Mouse (Mus musculus) embryonic facial prominence, embryonic 14.5 days (tissue): ENCODE measurements at regions not wholly inside any gene's neighbourhood (a gene's known extent, or its start where the extent isn't known, plus 50 kb on each side); places are given as distances from the start of the nearest gene placed in this dataset.

ENCODE experiments used
- ATAC-seq: fragments of 200-750 bp; cut with Nextera tagmentation; 2 replicates; pipeline ENCODE4 v1.8.0; 2017; ENCODE audit warnings: low read depth, moderate number of reproducible peaks, moderate TSS enrichment
- DNase-seq: peaks from one replicate; pipeline ENCODE4 v3.0.0-alpha.2; 2015; ENCODE audit warnings: low spot score
- H3K27ac ChIP-seq: fragments of 300-500 bp; sonication (generic); replicated peaks from 2 replicates; pipeline ENCODE4 v1.5.1; 2014; ENCODE audit warnings: low read depth, mild to moderate bottlenecking, low read length, moderate library complexity
- H3K27me3 ChIP-seq: fragments of 300-500 bp; sonication (generic); replicated peaks from 2 replicates; pipeline ENCODE4 v1.6.1; 2014; ENCODE audit warnings: low read length; ENCODE audit not compliant: control insufficient read depth, insufficient read depth
- H3K36me3 ChIP-seq: fragments of 300-500 bp; sonication (generic); 2 replicates; pipeline ENCODE4 v1.6.1; 2014; ENCODE audit warnings: low read length, mixed read lengths; ENCODE audit not compliant: control insufficient read depth, insufficient read depth
- H3K4me1 ChIP-seq: fragments of 300-500 bp; sonication (generic); 2 replicates; pipeline ENCODE4 v1.6.1; 2014; ENCODE audit warnings: antibody characterized with exemption, low read length; ENCODE audit not compliant: control insufficient read depth, insufficient read depth
- H3K4me2 ChIP-seq: fragments of 300-500 bp; sonication (generic); 2 replicates; pipeline ENCODE4 v1.6.1; 2014; ENCODE audit warnings: low read depth, mild to moderate bottlenecking, low read length, moderate library complexity, mixed read lengths
- H3K4me3 ChIP-seq: fragments of 300-500 bp; sonication (generic); 2 replicates; pipeline ENCODE4 v1.5.1; 2014; ENCODE audit warnings: low read depth, mild to moderate bottlenecking, low read length
- H3K9ac ChIP-seq: fragments of 300-500 bp; sonication (generic); 2 replicates; pipeline ENCODE4 v1.6.1; 2014; ENCODE audit warnings: low read depth, mild to moderate bottlenecking, low read length, moderate library complexity, mixed read lengths
- H3K9me3 ChIP-seq: fragments of 300-500 bp; sonication (generic); 2 replicates; pipeline ENCODE4 v1.6.1; 2016; ENCODE audit warnings: low read length; ENCODE audit not compliant: control insufficient read depth
- WGBS: fragments of 180-500 bp; shearing (Covaris S2); extraction: QIAGEN DNeasy Blood & Tissue Kit; methylation state at CpG from one replicate; pipeline ENCODE4 v1.1.7; 2014; 5-methylcytosine and 5-hydroxymethylcytosine counted together

DNA sequence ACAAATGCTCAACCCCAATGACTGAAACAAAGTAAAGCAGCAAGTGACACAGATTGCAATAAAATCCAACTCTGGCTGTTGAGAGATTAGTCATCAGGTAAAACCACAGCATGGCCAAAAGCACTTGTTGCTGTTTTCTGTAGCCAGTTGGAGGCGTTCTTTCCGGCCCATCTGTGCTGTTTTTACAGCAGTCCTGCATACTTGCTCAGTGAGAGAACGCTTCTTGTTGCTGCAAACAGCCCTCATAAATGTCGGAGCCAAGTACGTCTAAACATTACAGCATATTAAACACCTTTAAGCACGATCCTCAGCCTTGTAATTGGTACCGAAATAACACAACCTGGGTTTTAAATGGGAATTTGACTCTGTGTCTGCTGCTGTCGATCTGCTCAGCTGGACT lies 65.6 kb upstream of the Hs3st3a1 start:
- WGBS: 83% methylated on average over 8 of the region's 8 CpGs
- Histone ChIP-seq H3K27me3 (no peaks in the 10 kb centered on the region), H3K9me3 (no peaks in the 10 kb centered on the region), H3K36me3 (no peaks in the 10 kb centered on the region), H3K27ac (no peak overlapping the region), H3K4me3 (no peak overlapping the region), H3K4me2 (no peak overlapping the region), H3K9ac (no peak overlapping the region), H3K4me1 (no peaks in the 10 kb centered on the region)
- DNase-seq (no peak), ATAC-seq (no peak)

DNA sequence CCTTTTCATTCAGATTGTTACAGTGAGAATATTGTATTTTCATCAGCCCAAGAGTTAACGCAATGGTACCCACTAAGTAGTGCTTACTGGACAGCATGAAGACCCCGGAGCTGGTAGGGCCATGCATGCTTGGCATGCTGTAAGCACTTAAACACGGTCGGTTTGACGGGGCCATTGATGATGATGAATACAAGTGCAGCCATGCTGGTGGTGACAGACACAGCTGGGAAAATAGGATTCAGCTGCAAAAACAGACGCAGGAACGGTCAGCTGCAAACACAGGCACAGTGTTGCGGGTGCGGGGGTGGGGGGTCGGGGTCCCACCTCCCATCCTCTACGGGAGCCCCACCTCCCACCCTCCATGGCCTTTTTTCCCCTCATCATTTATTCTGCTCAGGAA lies 99.7 kb upstream of the Hs3st3a1 start:
- H3K4me1 ChIP-seq: no peaks in the 10 kb centered on the region
- no peak overlapping the region for H3K27ac ChIP-seq
- WGBS: 50% methylated on average over 11 of the region's 11 CpGs
- H3K9me3 ChIP-seq: no peaks in the 10 kb centered on the region
- no peak overlapping the region for H3K4me2 ChIP-seq
- H3K9ac ChIP-seq: no peak overlapping the region
- DNase-seq (no peak), ATAC-seq (no peak)
- H3K27me3 ChIP-seq: no peaks in the 10 kb centered on the region
- no peaks in the 10 kb centered on the region for H3K36me3 ChIP-seq
- no peak overlapping the region for H3K4me3 ChIP-seq

DNA sequence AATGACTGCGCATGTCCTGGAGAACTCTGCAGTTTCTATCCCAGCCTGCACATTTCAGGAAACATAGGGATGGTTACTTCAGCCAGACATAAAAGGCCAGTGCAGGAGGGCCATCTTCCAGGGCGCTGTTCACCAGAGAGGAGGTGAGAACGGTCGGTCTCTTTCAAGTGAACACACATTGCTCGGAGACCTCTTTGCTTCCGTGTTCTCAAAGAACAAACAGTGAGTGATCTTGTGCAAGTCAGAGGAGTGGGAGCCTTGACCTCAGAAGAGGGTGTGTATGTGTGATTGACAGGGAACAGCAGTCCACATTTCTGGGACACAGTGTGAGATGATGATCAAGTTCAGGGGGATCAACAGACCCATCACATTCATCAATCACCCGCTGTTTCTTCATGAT lies 102.7 kb upstream of the Hs3st3a1 start:
- DNase-seq (no peak), ATAC-seq (no peak)
- H3K9ac ChIP-seq: no peak overlapping the region
- no peak overlapping the region for H3K4me2 ChIP-seq
- H3K4me1 ChIP-seq: no peaks in the 10 kb centered on the region
- H3K27me3 ChIP-seq: no peaks in the 10 kb centered on the region
- WGBS: 81% methylated on average over 7 of the region's 7 CpGs
- H3K36me3 ChIP-seq: no peaks in the 10 kb centered on the region
- H3K4me3 ChIP-seq: no peak overlapping the region
- no peaks in the 10 kb centered on the region for H3K9me3 ChIP-seq
- H3K27ac ChIP-seq: no peak overlapping the region

DNA sequence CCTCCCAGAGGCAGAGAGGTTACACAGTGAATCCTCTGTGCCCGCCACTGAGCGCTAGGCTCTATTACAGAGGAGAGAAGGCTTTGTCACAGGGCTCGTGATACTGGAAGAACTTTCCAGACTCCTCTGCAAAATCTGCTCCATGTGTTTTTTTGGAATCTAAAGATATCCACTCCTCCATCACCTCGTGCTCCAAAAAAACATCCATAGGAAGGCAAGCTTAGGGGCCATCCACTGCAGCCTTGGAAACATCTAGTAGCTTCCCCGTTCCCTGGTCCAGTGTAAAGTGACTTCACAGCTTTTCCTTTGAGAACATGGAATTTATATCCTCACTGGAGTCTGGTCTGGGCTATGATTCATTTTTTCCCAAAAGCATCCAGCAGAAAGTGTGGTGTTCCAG lies 103.3 kb upstream of the Hs3st3a1 start:
- H3K9ac ChIP-seq: no peak overlapping the region
- 78% methylated on average over 5 of the region's 5 CpGs for WGBS

DNA sequence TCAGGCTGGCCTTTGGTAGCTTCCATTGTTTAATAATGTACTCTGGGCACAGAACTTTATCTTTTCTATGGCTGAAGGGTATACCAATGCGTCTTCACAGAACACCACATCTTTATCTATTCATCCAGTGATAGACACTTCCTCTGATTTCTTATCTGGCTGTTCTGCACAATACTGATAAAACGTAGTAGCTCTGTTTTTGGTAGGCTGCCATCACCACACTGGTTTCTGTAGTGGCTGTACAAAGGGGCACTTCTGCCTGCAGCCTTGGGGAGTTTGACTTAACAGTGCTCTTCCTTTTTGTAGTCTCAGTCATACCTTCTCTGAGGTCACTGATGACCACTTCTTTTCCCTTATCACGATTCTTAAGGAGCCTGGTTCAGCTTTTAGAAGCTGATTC lies 106.0 kb upstream of the Hs3st3a1 start:
- WGBS: 82% methylated on average over 3 of the region's 3 CpGs
- H3K36me3 ChIP-seq: no peaks in the 10 kb centered on the region
- H3K4me3 ChIP-seq: no peak overlapping the region
- no peak overlapping the region for H3K27ac ChIP-seq
- no peak for ATAC-seq
- no peaks in the 10 kb centered on the region for H3K27me3 ChIP-seq
- H3K4me2 ChIP-seq: no peak overlapping the region
- no peaks in the 10 kb centered on the region for H3K9me3 ChIP-seq
- no peak overlapping the region for H3K9ac ChIP-seq
- no peak for DNase-seq
- H3K4me1 ChIP-seq: no peaks in the 10 kb centered on the region

More for the DNA sequence above, 103.3 kb upstream of the Hs3st3a1 start:
- Histone ChIP-seq H3K27ac (no peak overlapping the region), H3K4me3 (no peak overlapping the region), H3K27me3 (no peaks in the 10 kb centered on the region), H3K9me3 (no peaks in the 10 kb centered on the region), H3K36me3 (no peaks in the 10 kb centered on the region), H3K4me2 (no peak overlapping the region), H3K4me1 (no peaks in the 10 kb centered on the region)
- ATAC-seq (no peak), DNase-seq (no peak)

DNA sequence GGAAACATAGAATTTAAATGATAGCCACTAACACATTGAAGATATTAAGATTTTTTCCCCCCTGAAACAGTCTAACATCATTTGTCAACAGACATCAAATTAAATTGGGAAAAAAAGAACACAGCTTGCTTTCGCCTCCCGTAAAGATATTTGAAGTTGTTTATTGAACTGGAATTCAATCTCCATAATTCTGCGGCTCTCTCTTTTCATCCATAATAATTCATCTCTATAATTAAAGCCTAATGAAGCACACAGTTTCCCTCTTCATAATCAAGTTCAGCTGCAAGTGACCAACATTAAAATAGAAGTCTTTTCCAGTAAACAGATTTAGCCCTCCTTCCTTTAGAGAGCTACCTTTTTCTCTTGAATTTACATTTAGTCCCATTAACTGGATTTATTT lies 107.4 kb upstream of the Hs3st3a1 start:
- Histone ChIP-seq H3K4me3 (no peak overlapping the region), H3K36me3 (no peaks in the 10 kb centered on the region), H3K4me2 (no peak overlapping the region), H3K27ac (no peak overlapping the region), H3K9me3 (no peaks in the 10 kb centered on the region), H3K27me3 (no peaks in the 10 kb centered on the region), H3K9ac (no peak overlapping the region), H3K4me1 (no peaks in the 10 kb centered on the region)
- WGBS: 50% methylated on average over 3 of the region's 3 CpGs
- DNase-seq (no peak), ATAC-seq (no peak)

DNA sequence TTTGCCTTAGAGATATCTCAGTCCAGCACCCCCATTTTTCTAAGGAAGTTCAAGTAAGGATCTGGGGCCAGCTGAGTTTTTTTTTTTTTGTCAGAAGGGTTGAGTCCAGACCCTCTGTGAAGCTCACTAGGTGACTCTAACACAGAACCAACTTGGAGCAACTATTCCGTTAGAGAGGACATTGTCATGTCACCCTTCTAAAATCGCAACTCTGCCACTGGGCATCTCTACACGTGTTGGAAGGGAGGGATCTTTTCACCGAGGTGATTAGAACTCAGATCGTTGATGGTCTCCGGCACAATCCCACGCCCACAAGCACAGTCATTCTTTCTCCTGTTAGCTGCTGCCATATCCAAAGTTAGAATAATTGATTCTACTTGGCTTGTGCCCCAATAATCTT lies 108.5 kb upstream of the Hs3st3a1 start:
- Histone ChIP-seq H3K4me2 (no peak overlapping the region), H3K36me3 (no peaks in the 10 kb centered on the region), H3K27ac (no peak overlapping the region), H3K27me3 (no peaks in the 10 kb centered on the region), H3K9me3 (no peaks in the 10 kb centered on the region), H3K4me3 (no peak overlapping the region), H3K4me1 (no peaks in the 10 kb centered on the region), H3K9ac (no peak overlapping the region)
- 89% methylated on average over 7 of the region's 7 CpGs for WGBS
- no peak for DNase-seq
- no peak for ATAC-seq

DNA sequence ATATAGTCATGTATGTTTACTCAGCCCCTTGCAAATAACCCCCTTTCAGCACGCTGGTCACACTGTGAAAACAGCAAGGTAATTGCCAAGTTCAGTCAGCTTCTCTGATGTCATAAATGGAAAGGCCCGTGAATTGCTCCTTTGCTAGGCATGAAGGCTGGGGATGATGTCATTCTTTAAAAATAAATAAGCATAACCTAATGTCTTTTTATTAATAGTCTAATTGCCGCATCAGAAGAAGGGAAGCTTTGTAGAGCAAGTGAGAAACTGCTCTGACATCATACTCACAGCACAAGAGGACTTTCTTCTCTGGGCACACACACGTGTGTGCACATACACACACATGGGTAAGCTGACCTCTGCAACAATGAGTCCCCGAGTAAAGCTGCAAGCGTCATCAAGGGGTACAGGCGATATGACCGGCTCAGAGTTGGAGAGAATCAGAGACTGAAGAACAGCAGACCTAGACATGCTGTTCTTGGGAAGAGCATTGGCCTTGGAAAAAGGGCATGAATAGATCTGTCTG lies 113.2 kb upstream of the Hs3st3a1 start:
- Histone ChIP-seq H3K4me3 (no peak overlapping the region), H3K27ac (no peak overlapping the region), H3K4me1 (no peaks in the 10 kb centered on the region), H3K27me3 (no peaks in the 10 kb centered on the region), H3K36me3 (no peaks in the 10 kb centered on the region), H3K9ac (no peak overlapping the region), H3K9me3 (no peaks in the 10 kb centered on the region), H3K4me2 (no peak overlapping the region)
- ATAC-seq (no peak), DNase-seq (no peak)
- 77% methylated on average over 8 of the region's 8 CpGs for WGBS

DNA sequence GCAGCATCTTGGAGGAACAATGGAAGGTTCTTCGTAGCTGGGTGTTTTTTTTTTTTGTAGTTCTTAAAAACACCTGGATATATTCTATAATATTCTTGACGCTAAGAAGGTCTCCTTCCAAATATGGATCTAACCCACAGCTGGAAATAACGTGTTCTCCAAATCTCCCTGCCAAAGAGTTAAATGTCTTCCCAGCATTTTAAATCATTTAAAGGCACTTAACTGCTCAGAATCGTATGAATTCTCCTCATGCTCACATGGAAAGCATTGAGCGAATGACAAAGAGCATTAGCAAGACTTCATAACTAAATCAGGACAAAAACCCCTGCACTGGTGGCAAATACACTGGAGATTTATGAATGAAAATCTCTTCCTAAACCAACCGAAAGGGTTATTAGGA lies 117.7 kb upstream of the Hs3st3a1 start:
- Histone ChIP-seq H3K27me3 (no peaks in the 10 kb centered on the region), H3K4me2 (no peak overlapping the region), H3K9ac (no peak overlapping the region), H3K27ac (no peak overlapping the region), H3K9me3 (no peaks in the 10 kb centered on the region), H3K4me3 (no peak overlapping the region), H3K36me3 (no peaks in the 10 kb centered on the region), H3K4me1 (no peaks in the 10 kb centered on the region)
- 50% methylated on average over 6 of the region's 6 CpGs for whole genome bisulfite sequencing
- ATAC-seq: no peak
- peak; percentile 53 for DNase-seq
